Mouse (Mus musculus) MEL (cell line): ENCODE measurements at regions not wholly inside any gene's neighbourhood (a gene's known extent, or its start where the extent isn't known, plus 50 kb on each side); places are given as distances from the start of the nearest gene placed in this dataset.
A peak's percentile ranks its signal among the peaks of the same experiment; 100 is the strongest.

ENCODE experiments used
- DNase-seq: peaks from one replicate; pipeline ENCODE4 v3.0.0; 2011; ENCODE audit warnings: low read depth, low spot score
- H3K27ac ChIP-seq: 2 replicates; pipeline ENCODE4 v1.5.1; 2012; ENCODE audit warnings: low read depth, mild to moderate bottlenecking, control low read depth, low read length, moderate library complexity; ENCODE audit not compliant: control insufficient read depth
- H3K27me3 ChIP-seq, 2 experiments: fragments of 150-350 bp in 1 of 2; sonication (generic) in 1 of 2; 2 replicates each; pipeline ENCODE4 v1.6.1; 2012; ENCODE audit warnings: low read length in 2 of 2, mild to moderate bottlenecking in 2 of 2, improper control_type of control experiment in 1 of 2, moderate library complexity in 1 of 2; ENCODE audit not compliant: insufficient read depth in 2 of 2, control insufficient read depth in 1 of 2
- H3K36me3 ChIP-seq, 2 experiments: 2 replicates each; pipeline ENCODE4 v1.6.1; 2012 to 2014; ENCODE audit warnings: low read length in 2 of 2, improper control_type of control experiment in 1 of 2, inconsistent platforms in 1 of 2, mild to moderate bottlenecking in 1 of 2; ENCODE audit not compliant: insufficient read depth in 2 of 2, control insufficient read depth in 1 of 2
- H3K4me1 ChIP-seq, 2 experiments: fragments of 150-350 bp in 1 of 2; sonication (generic) in 1 of 2; 2 replicates each; pipeline ENCODE4 v1.6.1; 2012; ENCODE audit warnings: low read length in 2 of 2, improper control_type of control experiment in 1 of 2, mild to moderate bottlenecking in 1 of 2; ENCODE audit not compliant: insufficient read depth in 2 of 2, control insufficient read depth in 1 of 2
- H3K4me3 ChIP-seq, 2 experiments: fragments of 150-350 bp in 1 of 2; sonication (generic) in 1 of 2; 2 replicates each; pipeline ENCODE4 v1.5.1; 2012; ENCODE audit warnings: low read depth in 2 of 2, low read length in 2 of 2, mild to moderate bottlenecking in 2 of 2, moderate library complexity in 2 of 2, control low read depth in 1 of 2, improper control_type of control experiment in 1 of 2; ENCODE audit not compliant: control insufficient read depth in 1 of 2, insufficient read depth in 1 of 2
- H3K79me2 ChIP-seq: 2 replicates; pipeline ENCODE4 v1.6.1; 2012; ENCODE audit warnings: mild to moderate bottlenecking, low read length, moderate library complexity; ENCODE audit not compliant: control insufficient read depth, poor library complexity, insufficient read depth
- H3K9ac ChIP-seq: 2 replicates; pipeline ENCODE4 v1.6.1; 2012; ENCODE audit warnings: low read depth, mild to moderate bottlenecking, control low read depth, low read length, moderate library complexity; ENCODE audit not compliant: control insufficient read depth, poor library complexity, severe bottlenecking
- H3K9me3 ChIP-seq: fragments of 150-350 bp; sonication (generic); replicated peaks from 2 replicates; pipeline ENCODE4 v1.6.1; 2012; ENCODE audit warnings: mild to moderate bottlenecking, low read length, improper control_type of control experiment, moderate library complexity; ENCODE audit not compliant: insufficient read depth
- CHD1 ChIP-seq: IDR thresholded peaks from 2 replicates; pipeline ENCODE4 v1.6.1; 2012; ENCODE audit warnings: low read depth, mild to moderate bottlenecking, inconsistent platforms, low read length, improper control_type of control experiment
- CHD2 ChIP-seq: IDR thresholded peaks from 2 replicates; pipeline ENCODE4 v1.6.1; 2011; ENCODE audit warnings: low read length, improper control_type of control experiment
- CTCF ChIP-seq, 3 experiments: IDR thresholded peaks in 2 of 3; conservative IDR thresholded peaks in 1 of 3; 2 replicates each; pipeline ENCODE4 v1.5.1; 2011 to 2012; ENCODE audit warnings: low read length in 3 of 3, low read depth in 2 of 3, mild to moderate bottlenecking in 2 of 3, improper control_type of control experiment in 1 of 3, inconsistent platforms in 1 of 3, mixed read lengths in 1 of 3, moderate library complexity in 1 of 3; ENCODE audit not compliant: control insufficient read depth in 1 of 3, insufficient read depth in 1 of 3, poor library complexity in 1 of 3, severe bottlenecking in 1 of 3
- E2F4 ChIP-seq: IDR thresholded peaks from 2 replicates; pipeline ENCODE4 v1.6.1; 2011; ENCODE audit warnings: low read depth, low read length, improper control_type of control experiment, borderline replicate concordance
- ELF1 ChIP-seq: IDR thresholded peaks from 2 replicates; pipeline ENCODE4 v1.6.1; 2014; ENCODE audit warnings: low read depth, mild to moderate bottlenecking, inconsistent platforms, low read length, improper control_type of control experiment, moderate library complexity
- EP300 ChIP-seq, 2 experiments: IDR thresholded peaks; 2 replicates each; pipeline ENCODE4 v1.6.1; 2011; ENCODE audit warnings: improper control_type of control experiment in 2 of 2, low read length in 2 of 2, low read depth in 1 of 2, mild to moderate bottlenecking in 1 of 2
- ETS1 ChIP-seq: IDR thresholded peaks from 2 replicates; pipeline ENCODE4 v1.6.1; 2012; ENCODE audit warnings: low read depth, mild to moderate bottlenecking, inconsistent platforms, low read length, improper control_type of control experiment, moderate library complexity
- GATA1 ChIP-seq: IDR thresholded peaks from 2 replicates; pipeline ENCODE4 v1.6.1; 2011; ENCODE audit warnings: low read depth, low read length, improper control_type of control experiment
- HCFC1 ChIP-seq: IDR thresholded peaks from 2 replicates; pipeline ENCODE4 v1.6.1; 2012; ENCODE audit warnings: low read depth, mild to moderate bottlenecking, inconsistent platforms, low read length, improper control_type of control experiment, moderate library complexity
- JUND ChIP-seq: IDR thresholded peaks from 2 replicates; pipeline ENCODE4 v1.6.1; 2011; ENCODE audit warnings: low read depth, mild to moderate bottlenecking, improper control_type of control experiment, low read length
- KAT2A ChIP-seq: conservative IDR thresholded peaks from 2 replicates; pipeline ENCODE4 v1.6.1; 2012; ENCODE audit warnings: low read depth, low read length, improper control_type of control experiment, inconsistent platforms
- MAZ ChIP-seq: IDR thresholded peaks from 2 replicates; pipeline ENCODE4 v1.6.1; 2012; ENCODE audit warnings: low read depth, mild to moderate bottlenecking, inconsistent platforms, low read length, improper control_type of control experiment
- MXI1 ChIP-seq: IDR thresholded peaks from 2 replicates; pipeline ENCODE4 v1.6.1; 2011; ENCODE audit warnings: mild to moderate bottlenecking, low read depth, low read length, improper control_type of control experiment
- MYB ChIP-seq: IDR thresholded peaks from 2 replicates; pipeline ENCODE4 v1.6.1; 2011; ENCODE audit warnings: mild to moderate bottlenecking, low read depth, low read length, improper control_type of control experiment
- MYC ChIP-seq: IDR thresholded peaks from 2 replicates; pipeline ENCODE4 v1.6.1; 2011; ENCODE audit warnings: low read depth, mild to moderate bottlenecking, low read length, improper control_type of control experiment, moderate library complexity
- NRF1 ChIP-seq: IDR thresholded peaks from 2 replicates; pipeline ENCODE4 v1.6.1; 2014; ENCODE audit warnings: low read depth, mild to moderate bottlenecking, inconsistent platforms, low read length, improper control_type of control experiment, moderate library complexity; ENCODE audit not compliant: poor library complexity, insufficient read depth, severe bottlenecking
- POLR2AphosphoS2 ChIP-seq: IDR thresholded peaks from 2 replicates; pipeline ENCODE4 v1.6.1; 2011; ENCODE audit warnings: low read length, improper control_type of control experiment
- RAD21 ChIP-seq: IDR thresholded peaks from 2 replicates; pipeline ENCODE4 v1.6.1; 2011; ENCODE audit warnings: mild to moderate bottlenecking, low read depth, low read length, improper control_type of control experiment
- SIN3A ChIP-seq: IDR thresholded peaks from 2 replicates; pipeline ENCODE4 v1.6.1; 2012; ENCODE audit warnings: low read length, improper control_type of control experiment, inconsistent platforms
- SMC3 ChIP-seq: IDR thresholded peaks from 2 replicates; pipeline ENCODE4 v1.6.1; 2011; ENCODE audit warnings: low read depth, low read length, improper control_type of control experiment
- TAL1 ChIP-seq: IDR thresholded peaks from 2 replicates; pipeline ENCODE4 v1.6.1; 2012; ENCODE audit warnings: mild to moderate bottlenecking, inconsistent platforms, low read length, moderate library complexity, mixed read lengths
- TBP ChIP-seq: IDR thresholded peaks from 2 replicates; pipeline ENCODE4 v1.8.0; 2011; ENCODE audit warnings: low read depth, low read length, improper control_type of control experiment
- TCF12 ChIP-seq: IDR thresholded peaks from 2 replicates; pipeline ENCODE4 v1.6.1; 2014; ENCODE audit warnings: low read depth, mild to moderate bottlenecking, inconsistent platforms, low read length, improper control_type of control experiment, moderate library complexity
- USF1 ChIP-seq: IDR thresholded peaks from 2 replicates; pipeline ENCODE4 v1.6.1; 2014; ENCODE audit warnings: low read depth, mild to moderate bottlenecking, inconsistent platforms, low read length, improper control_type of control experiment, moderate library complexity
- USF2 ChIP-seq, 2 experiments: IDR thresholded peaks; 2 replicates each; pipeline ENCODE4 v1.6.1; 2011 to 2012; ENCODE audit warnings: improper control_type of control experiment in 2 of 2, low read length in 2 of 2, borderline replicate concordance in 1 of 2, inconsistent platforms in 1 of 2, low read depth in 1 of 2, mild to moderate bottlenecking in 1 of 2; ENCODE audit not compliant: insufficient read depth in 1 of 2
- ZC3H11A ChIP-seq: IDR thresholded peaks from 2 replicates; pipeline ENCODE4 v1.6.1; 2012; ENCODE audit warnings: low read depth, mild to moderate bottlenecking, inconsistent platforms, low read length, improper control_type of control experiment
- ZMIZ1 ChIP-seq: IDR thresholded peaks from 2 replicates; pipeline ENCODE4 v1.6.1; 2012; ENCODE audit warnings: low read depth, mild to moderate bottlenecking, inconsistent platforms, low read length, improper control_type of control experiment, moderate library complexity
- ZNF384 ChIP-seq: IDR thresholded peaks from 2 replicates; pipeline ENCODE4 v1.6.1; 2012; ENCODE audit warnings: low read depth, mild to moderate bottlenecking, inconsistent platforms, low read length, improper control_type of control experiment

DNA sequence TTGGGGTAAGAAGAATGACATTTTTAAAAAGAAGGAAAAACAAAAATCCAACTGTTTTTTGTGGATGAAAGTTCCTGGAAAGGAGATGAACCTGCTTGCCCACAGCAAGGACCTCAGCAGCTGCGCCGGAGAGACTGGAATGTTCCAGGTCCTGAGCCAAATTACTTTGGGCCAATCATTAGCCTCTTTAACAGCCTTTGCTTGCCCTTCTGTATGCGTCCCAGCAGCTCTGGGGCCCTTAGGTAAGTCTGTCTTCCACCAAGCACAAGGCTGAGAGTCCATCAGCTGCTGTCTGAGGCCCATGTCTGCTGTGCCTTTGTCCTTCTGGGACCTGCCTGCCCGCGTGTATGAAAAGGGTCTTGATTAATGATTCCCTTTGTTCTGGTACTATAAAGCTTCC lies 71.4 kb upstream of the Armc2 start:
- no peaks in the 10 kb centered on the region for H3K9me3 ChIP-seq
- peaks cover 8 to 15% of the 10 kb centered on the region in 2 experiments for H3K4me1 ChIP-seq
- no peak for DNase-seq
- H3K9ac ChIP-seq: no peak overlapping the region
- TF ChIP-seq CTCF (IDR thresholded peaks at IDR 0.05 in 2 of 3, conservative IDR thresholded peaks at IDR 0.05 in 1 of 3; ENCODE audit: control insufficient read depth in 1 of 3, insufficient read depth in 1 of 3, low read depth in 2 of 3, low read length in 3 of 3, poor library complexity in 1 of 3, severe bottlenecking in 1 of 3): no peak
- TF ChIP-seq RAD21: no peak
- TF ChIP-seq SMC3: no peak
- TF ChIP-seq MYB: no peak
- no peak for TF ChIP-seq USF2 (IDR thresholded peaks at IDR 0.05; ENCODE audit: borderline replicate concordance in 1 of 2, insufficient read depth in 1 of 2, low read depth in 1 of 2, low read length in 2 of 2)
- no peak for TF ChIP-seq MXI1
- no peak for TF ChIP-seq JUND
- TF ChIP-seq EP300 (IDR thresholded peaks at IDR 0.05; ENCODE audit: low read depth in 1 of 2, low read length in 2 of 2): no peak
- TF ChIP-seq KAT2A: no peak
- TF ChIP-seq, all 39 proteins: peak for 0
- Histone ChIP-seq H3K36me3 (peaks cover 0 to 6% of the 10 kb centered on the region in 2 experiments; a peak in 2 of 4 replicates), H3K27me3 (no peaks in the 10 kb centered on the region; a peak in 1 of 4 replicates), H3K4me3 (no peak overlapping the region), H3K27ac (no peak overlapping the region), H3K79me2 (no peaks in the 10 kb centered on the region)

GRCm38 (mm10) chr10:42089235-42089625 lies 71.0 kb upstream of the Armc2 start:
- Histone ChIP-seq H3K36me3 (peaks cover 0 to 6% of the 10 kb centered on the region in 2 experiments; a peak in 2 of 4 replicates), H3K9me3 (no peaks in the 10 kb centered on the region), H3K4me3 (peak overlapping the region; percentile 10 to 44; a peak in 1 of 4 replicates), H3K4me1 (peaks cover 8 to 15% of the 10 kb centered on the region in 2 experiments), H3K27ac (0 out of 2 replicates have a peak overlapping the region, but pooled peaks have one; percentile 6), H3K27me3 (no peaks in the 10 kb centered on the region; a peak in 1 of 4 replicates), H3K9ac (peak overlapping the region; percentile 45), H3K79me2 (no peaks in the 10 kb centered on the region)
- peak; percentile 78 for DNase-seq
- TF ChIP-seq MAZ (0 out of 2 replicates have a peak, but pooled peaks have one; percentile 58), NRF1 (no peak), TCF12 (peak; percentile 44; the same call in 1 of the 2 replicates), CHD1 (no peak), USF1 (0 out of 2 replicates have a peak, but pooled peaks have one; percentile 19), MXI1 (peak; percentile 56), GATA1 (no peak), ELF1 (peak; percentile 57; the same call in 1 of the 2 replicates), POLR2AphosphoS2 (no peak), TAL1 (no peak), TBP (no peak), ZMIZ1 (no peak), SIN3A (peak; percentile 29; the same call in 1 of the 2 replicates), KAT2A (no peak), ZC3H11A (no peak), E2F4 (no peak), CHD2 (no peak), EP300 (IDR thresholded peaks at IDR 0.05; ENCODE audit: low read depth in 1 of 2, low read length in 2 of 2) (0 out of 4 replicates have a peak, but pooled peaks of 1 of the 2 experiments have one; percentile 19), MYC (no peak), ETS1 (peak; percentile 89), JUND (peak; percentile 98), ZNF384 (no peak), HCFC1 (peak; percentile 46; the same call in 1 of the 2 replicates)
- TF ChIP-seq, all 39 proteins: peak for 10
